Mouse (Mus musculus) myocyte (in vitro differentiated cells): ENCODE data around the gene Zdhhc20. TPM values are rescaled to one million over a fixed set of nuclear protein-coding genes. Genes with fewer than 3 reads are reported as not detected.

Experiments used
- H3K27me3 ChIP-seq: one replicate; pipeline ENCODE4 v1.6.1; 2011; ENCODE audit not compliant: control insufficient read depth, insufficient read depth, insufficient read length
- H3K36me3 ChIP-seq: one replicate; pipeline ENCODE4 v1.6.1; 2011; ENCODE audit not compliant: control insufficient read depth, insufficient read depth
- H3K4me2 ChIP-seq: one replicate; pipeline ENCODE4 v1.6.1; 2011; ENCODE audit warnings: low read depth, control low read depth
- H3K4me3 ChIP-seq: one replicate; pipeline ENCODE4 v1.5.1; 2011; ENCODE audit warnings: mild to moderate bottlenecking, control low read depth, moderate library complexity
- H3K79me2 ChIP-seq: one replicate; pipeline ENCODE4 v1.6.1; 2011; ENCODE audit not compliant: control insufficient read depth, insufficient read depth
- H3ac ChIP-seq: one replicate; pipeline ENCODE4 v1.6.1; 2011; ENCODE audit not compliant: control insufficient read depth, insufficient read length
- CEBPB ChIP-seq: IDR thresholded peaks from 2 replicates; pipeline ENCODE4 v1.6.1; 2011; ENCODE audit warnings: mild to moderate bottlenecking, moderate library complexity; ENCODE audit not compliant: poor library complexity, insufficient read depth, severe bottlenecking
- E2F4 ChIP-seq: IDR thresholded peaks from one replicate; pipeline ENCODE4 v1.6.1; 2011; ENCODE audit warnings: mild to moderate bottlenecking, control low read depth, moderate library complexity; ENCODE audit not compliant: insufficient read depth
- MAX ChIP-seq: IDR thresholded peaks from one replicate; pipeline ENCODE4 v1.6.1; 2011; ENCODE audit warnings: low read depth, mild to moderate bottlenecking, control low read depth
- MYOD1 ChIP-seq, 3 experiments: IDR thresholded peaks; one replicate each; pipeline ENCODE4 v1.6.1; 2011; ENCODE audit warnings: control low read depth in 2 of 3, low read depth in 2 of 3, mild to moderate bottlenecking in 2 of 3, moderate library complexity in 1 of 3; ENCODE audit not compliant: insufficient read length in 2 of 3, control insufficient read depth in 1 of 3
- MYOG ChIP-seq, 3 experiments: IDR thresholded peaks; one replicate each; pipeline ENCODE4 v1.6.1; 2011; ENCODE audit warnings: control low read depth in 2 of 3, low read depth in 2 of 3, mild to moderate bottlenecking in 2 of 3; ENCODE audit not compliant: insufficient read length in 2 of 3, control insufficient read depth in 1 of 3, insufficient read depth in 1 of 3
- POLR2A ChIP-seq: IDR thresholded peaks from one replicate; pipeline ENCODE4 v1.6.1; 2011; ENCODE audit warnings: low read depth, mild to moderate bottlenecking, control low read depth, moderate library complexity; ENCODE audit not compliant: insufficient read length
- POLR2AphosphoS2 ChIP-seq: IDR thresholded peaks from one replicate; pipeline ENCODE4 v1.6.1; 2011; ENCODE audit warnings: low read depth, control low read depth; ENCODE audit not compliant: insufficient read length
- REST ChIP-seq: IDR thresholded peaks from one replicate; pipeline ENCODE4 v1.6.1; 2011; ENCODE audit warnings: mild to moderate bottlenecking, control low read depth, moderate library complexity; ENCODE audit not compliant: insufficient read depth, insufficient read length
- SRF ChIP-seq: IDR thresholded peaks from one replicate; pipeline ENCODE4 v1.6.1; 2011; ENCODE audit warnings: low read depth; ENCODE audit not compliant: control insufficient read depth, insufficient read length
- TCF12 ChIP-seq: IDR thresholded peaks from one replicate; pipeline ENCODE4 v1.6.1; 2011; ENCODE audit warnings: mild to moderate bottlenecking, control low read depth; ENCODE audit not compliant: poor library complexity, insufficient read depth, severe bottlenecking
- TCF3 ChIP-seq: IDR thresholded peaks from one replicate; pipeline ENCODE4 v1.6.1; 2011; ENCODE audit warnings: low read depth, control low read depth; ENCODE audit not compliant: insufficient read length
- USF1 ChIP-seq: IDR thresholded peaks from one replicate; pipeline ENCODE4 v1.6.1; 2011; ENCODE audit warnings: low read depth, mild to moderate bottlenecking, control low read depth, moderate library complexity
- polyA plus RNA-seq: library from polyadenylated mRNA; unstranded; fragments of >200 nt; fragmentation: generic; extraction: Trizol; gene quantifications from one replicate; pipeline ENCODE4 v1.2.1, GENCODE M21; 2012; ENCODE audit warnings: missing spikeins

Zdhhc20 gene
- polyA plus RNA-seq, 1 experiment = 9.6 TPM

DNA sequence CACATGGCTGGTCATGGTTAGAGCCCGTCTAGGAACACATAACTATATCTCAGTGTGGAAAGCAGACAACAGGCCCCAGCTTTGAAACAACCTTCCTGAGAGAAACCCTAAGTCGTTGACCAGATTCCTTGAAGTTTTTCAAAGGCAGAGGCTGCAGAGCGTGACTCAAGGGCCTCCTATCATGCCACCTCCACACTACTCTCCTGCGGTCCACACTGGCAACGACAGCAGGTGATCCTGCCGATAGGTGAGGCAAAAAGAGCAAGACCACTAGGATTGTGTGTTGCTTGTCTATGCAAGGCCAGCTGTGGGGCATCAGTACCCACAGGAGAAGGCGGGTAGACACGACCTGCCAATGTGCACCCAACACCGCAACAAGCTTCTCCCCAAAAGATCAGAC is 100.3 kb downstream of the Zdhhc20 start:
- TF ChIP-seq POLR2A (no peak), MAX (no peak), POLR2AphosphoS2 (no peak), SRF (no peak), TCF3 (no peak), CEBPB (no peak), USF1 (no peak), MYOD1 (IDR thresholded peaks at IDR 0.05; ENCODE audit: control insufficient read depth in 1 of 3, insufficient read length in 2 of 3, low read depth in 2 of 3) (no peak), MYOG (IDR thresholded peaks at IDR 0.05; ENCODE audit: control insufficient read depth in 1 of 3, insufficient read depth in 1 of 3, insufficient read length in 2 of 3, low read depth in 2 of 3) (no peak), E2F4 (no peak)
- no peak overlapping the region for H3K4me2 ChIP-seq
- H3K4me3 ChIP-seq = no peak overlapping the region
- no peak overlapping the region for H3ac ChIP-seq
- H3K27me3 ChIP-seq = no peaks in the 10 kb centered on the region
- H3K79me2 ChIP-seq = no peaks in the 10 kb centered on the region
- no peaks in the 10 kb centered on the region for H3K36me3 ChIP-seq

DNA sequence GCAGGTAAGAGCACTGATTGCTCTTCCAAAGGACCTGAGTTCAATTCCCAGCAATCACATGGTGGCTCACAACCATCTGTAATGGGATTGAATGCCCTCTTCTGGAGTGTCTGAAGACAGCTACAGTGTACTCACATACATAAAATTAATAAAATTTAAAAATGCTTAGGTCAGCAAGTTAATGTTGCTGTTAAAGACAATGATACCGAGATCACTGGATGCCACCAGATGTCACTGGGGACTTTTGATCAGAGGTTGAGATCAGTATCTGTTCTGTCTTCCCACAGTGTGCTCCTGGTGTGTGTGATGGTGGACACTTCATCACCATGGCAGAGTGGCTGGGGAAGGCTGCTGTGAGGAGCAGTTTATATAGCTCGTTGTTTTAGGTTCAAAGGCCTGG is 100.8 kb downstream of the Zdhhc20 start:
- no peak for TF ChIP-seq MAX
- no peak for TF ChIP-seq POLR2AphosphoS2
- no peak for TF ChIP-seq REST
- TF ChIP-seq E2F4 = no peak
- TF ChIP-seq MYOG (IDR thresholded peaks at IDR 0.05; ENCODE audit: control insufficient read depth in 1 of 3, insufficient read depth in 1 of 3, insufficient read length in 2 of 3, low read depth in 2 of 3) = no peak
- TF ChIP-seq TCF12 = no peak
- TF ChIP-seq TCF3 = no peak
- Histone ChIP-seq H3K4me2 (no peak overlapping the region), H3K36me3 (no peaks in the 10 kb centered on the region), H3K4me3 (no peak overlapping the region), H3ac (no peak overlapping the region), H3K79me2 (no peaks in the 10 kb centered on the region), H3K27me3 (no peaks in the 10 kb centered on the region)

DNA sequence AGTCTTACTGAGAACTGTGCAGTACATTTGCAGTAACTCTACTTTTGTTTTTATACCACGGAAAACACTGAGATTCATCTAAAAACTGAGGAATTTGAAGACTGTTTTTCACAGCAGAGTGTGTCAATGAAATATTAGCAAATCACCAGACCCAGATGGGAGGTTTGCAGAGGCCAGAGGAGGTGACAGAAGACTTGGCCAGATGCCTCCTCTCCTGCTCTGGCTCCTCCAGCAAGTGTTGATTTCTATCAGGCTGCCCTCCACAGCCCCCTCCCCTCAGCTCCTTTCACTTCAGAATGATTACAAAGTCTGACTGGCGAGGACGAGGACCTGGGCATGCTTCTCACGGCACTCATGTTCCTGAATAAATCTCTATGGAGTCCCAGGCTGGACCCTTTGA is 102.7 kb downstream of the Zdhhc20 start:
- Histone ChIP-seq H3K36me3 (no peaks in the 10 kb centered on the region), H3K4me3 (no peak overlapping the region), H3K79me2 (no peaks in the 10 kb centered on the region), H3K27me3 (no peaks in the 10 kb centered on the region), H3ac (no peak overlapping the region), H3K4me2 (no peak overlapping the region)
- no peak for TF ChIP-seq MYOD1 (IDR thresholded peaks at IDR 0.05; ENCODE audit: control insufficient read depth in 1 of 3, insufficient read length in 2 of 3, low read depth in 2 of 3)
- TF ChIP-seq REST = no peak
- TF ChIP-seq E2F4 = no peak
- no peak for TF ChIP-seq MAX
- TF ChIP-seq TCF12 = no peak
- TF ChIP-seq CEBPB = no peak
- TF ChIP-seq SRF = no peak
- no peak for TF ChIP-seq POLR2A
- no peak for TF ChIP-seq POLR2AphosphoS2
- no peak for TF ChIP-seq USF1
- no peak for TF ChIP-seq TCF3
- TF ChIP-seq MYOG (IDR thresholded peaks at IDR 0.05; ENCODE audit: control insufficient read depth in 1 of 3, insufficient read depth in 1 of 3, insufficient read length in 2 of 3, low read depth in 2 of 3) = no peak

Other genes with a start within 250 kb of the Zdhhc20 start
- gene Xpo4, start 224.8 kb downstream of the Zdhhc20 start, polyA plus RNA-seq = 3.0 TPM
- gene Gm49361, start 144.2 kb downstream of the Zdhhc20 start, polyA plus RNA-seq = not detected
- 10.6 TPM for gene Lats2, start 131.9 kb downstream of the Zdhhc20 start, polyA plus RNA-seq
- 168 TPM for gene Sap18, start 92.1 kb downstream of the Zdhhc20 start, polyA plus RNA-seq
- 3.8 TPM for gene Ska3, start 64.1 kb downstream of the Zdhhc20 start, polyA plus RNA-seq
- gene Mrpl57, start 64.0 kb downstream of the Zdhhc20 start, polyA plus RNA-seq = 133 TPM
- 48.2 TPM for gene Micu2, start 109.0 kb upstream of the Zdhhc20 start, polyA plus RNA-seq
- 6.0 TPM for gene Fgf9, start 180.3 kb upstream of the Zdhhc20 start, polyA plus RNA-seq